17 mouse cellular contexts compared by ENCODE assay signal in the genomic region with DNA sequence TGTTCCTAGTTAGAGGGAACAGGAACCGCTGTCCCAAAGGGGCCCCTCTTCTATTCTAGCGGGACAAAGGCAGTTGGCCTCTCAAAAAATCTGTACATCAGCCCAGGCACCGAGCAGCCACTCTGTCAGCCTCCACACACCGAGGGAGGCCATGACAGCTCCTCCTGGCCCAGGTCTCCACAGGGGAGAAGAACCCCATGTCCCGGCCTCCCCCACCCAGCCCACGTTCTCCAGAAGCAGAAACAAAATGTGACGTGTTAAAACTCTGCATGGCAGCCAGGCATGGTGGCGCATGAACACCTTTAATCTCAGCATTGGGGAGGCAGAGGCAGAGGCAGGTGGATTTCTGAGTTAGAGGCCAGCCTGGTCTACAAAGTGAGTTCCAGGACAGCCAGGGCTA. TPM values are rescaled to one million over a fixed set of nuclear protein-coding genes. Genes with fewer than 3 reads are reported as not detected.
DNase-seq lines count a peak whose midpoint lies in the region; ATAC-seq and TF ChIP-seq lines count a peak whose summit lies in the region.
"Had no signal": no experiment of that assay in that cellular context is flagged by ENCODE, and none has a peak within 500 bp of the region (broad histone marks: within the 10 kb centered on the region; RNA-seq: fewer than 3 reads in every experiment).

No protein-coding gene starts in this region.

- H3K36me3 ChIP-seq in heart, adult 2 months (ENCODE audit: control insufficient read depth, insufficient read depth, low read length): peaks cover 47% of the 10 kb centered on the region
- H3K36me3 ChIP-seq in heart, embryonic 11.5 days (ENCODE audit: control insufficient read depth, insufficient read depth, low read length): no peaks in the 10 kb centered on the region
- H3K36me3 ChIP-seq in kidney, embryonic 16.5 days (ENCODE audit: insufficient read depth, low read length): no peaks in the 10 kb centered on the region
- no peaks in the 10 kb centered on the region for H3K36me3 ChIP-seq in kidney, embryonic 14.5 days (ENCODE audit: control insufficient read depth, insufficient read depth, low read length)
- H3K36me3 ChIP-seq in ES-Bruce4 (ENCODE audit: control insufficient read depth, insufficient read depth, low read length, poor library complexity, severe bottlenecking): 0 out of 2 replicates have a peak, but pooled peaks cover 2% of the 10 kb centered on the region
- no peaks in the 10 kb centered on the region for H3K36me3 ChIP-seq in limb, embryonic 10.5 days
- H3K36me3 ChIP-seq: forebrain, embryonic 15.5 days; G1E; limb, embryonic 13.5 days; liver, embryonic 15.5 days; neural tube, embryonic 13.5 days had no signal

- H3K79me2 ChIP-seq in heart, adult 2 months (replicated peaks; ENCODE audit: control insufficient read depth, insufficient read depth, low read length): no peaks in the 10 kb centered on the region

- no peak overlapping the region for H3K9ac ChIP-seq in heart, adult 2 months (ENCODE audit: low read depth, low read length)
- no peak overlapping the region for H3K9ac ChIP-seq in heart, embryonic 11.5 days (ENCODE audit: low read depth, low read length)
- no peak overlapping the region for H3K9ac ChIP-seq in kidney, embryonic 16.5 days (replicated peaks; ENCODE audit: low read length)
- no peak overlapping the region for H3K9ac ChIP-seq in kidney, embryonic 14.5 days (ENCODE audit: low read depth, low read length)
- no peak overlapping the region for H3K9ac ChIP-seq in ES-Bruce4 (ENCODE audit: low read depth, poor library complexity, severe bottlenecking)
- H3K9ac ChIP-seq: forebrain, embryonic 15.5 days; limb, embryonic 13.5 days; liver, embryonic 15.5 days; neural tube, embryonic 13.5 days had no signal

- no peak for TF ChIP-seq CTCF in heart, adult 2 months (IDR thresholded peaks at IDR 0.05)
- TF ChIP-seq CTCF in ES-Bruce4 (IDR thresholded peaks at IDR 0.05; ENCODE audit: low read depth, low read length): no peak

- WGBS in heart, adult 2 months: 55% methylated on average over 8 of the region's 8 CpGs
- WGBS in heart, embryonic 11.5 days (ENCODE audit: insufficient replicate concordance): 73% methylated on average over 8 of the region's 8 CpGs
- WGBS in kidney, embryonic 16.5 days: 74% methylated on average over 8 of the region's 8 CpGs
- 85% methylated on average over 8 of the region's 8 CpGs for WGBS in kidney, embryonic 14.5 days
- WGBS in limb, embryonic 10.5 days: 87% methylated on average over 8 of the region's 8 CpGs

- TF ChIP-seq EP300 in heart, adult 2 months (IDR thresholded peaks at IDR 0.05; ENCODE audit: insufficient read depth, low read depth, low read length): no peak
- TF ChIP-seq EP300 in ES-Bruce4 (IDR thresholded peaks at IDR 0.05; ENCODE audit: insufficient read depth, low read depth, low read length): no peak

- H3K4me3 ChIP-seq in heart, adult 2 months: no peak overlapping the region
- no peak overlapping the region for H3K4me3 ChIP-seq in heart, embryonic 11.5 days (ENCODE audit: low read depth, low read length)
- H3K4me3 ChIP-seq in kidney, embryonic 16.5 days (ENCODE audit: low read length): no peak overlapping the region
- no peak overlapping the region for H3K4me3 ChIP-seq in kidney, embryonic 14.5 days (ENCODE audit: low read length)
- no peak overlapping the region for H3K4me3 ChIP-seq in ES-Bruce4 (ENCODE audit: low read depth, low read length)
- no peak overlapping the region for H3K4me3 ChIP-seq in limb, embryonic 10.5 days
- H3K4me3 ChIP-seq: forebrain, embryonic 15.5 days; limb, embryonic 13.5 days; liver, embryonic 15.5 days; neural tube, embryonic 13.5 days had no signal

- peaks cover 39% of the 10 kb centered on the region for H3K4me1 ChIP-seq in heart, adult 2 months (ENCODE audit: control insufficient read depth, insufficient read depth, low read length)
- H3K4me1 ChIP-seq in heart, embryonic 11.5 days (ENCODE audit: control insufficient read depth, insufficient read depth, low read length): peaks cover 17% of the 10 kb centered on the region
- H3K4me1 ChIP-seq in kidney, embryonic 16.5 days (ENCODE audit: insufficient read depth, low read length): peaks cover 15% of the 10 kb centered on the region
- peaks cover 14% of the 10 kb centered on the region for H3K4me1 ChIP-seq in kidney, embryonic 14.5 days (ENCODE audit: control insufficient read depth, insufficient read depth, low read length)
- peaks cover 10% of the 10 kb centered on the region for H3K4me1 ChIP-seq in ES-Bruce4 (ENCODE audit: control insufficient read depth, insufficient read depth, low read length)
- peaks cover 30% of the 10 kb centered on the region for H3K4me1 ChIP-seq in limb, embryonic 10.5 days

- intact Hi-C loops in heart, adult 2 months (cut with DNase I): no loop called here

- H3K9me3 ChIP-seq in heart, embryonic 11.5 days (replicated peaks; ENCODE audit: control insufficient read depth, low read length): no peaks in the 10 kb centered on the region
- H3K9me3 ChIP-seq in kidney, embryonic 16.5 days (ENCODE audit: low read length): no peaks in the 10 kb centered on the region
- H3K9me3 ChIP-seq in kidney, embryonic 14.5 days (ENCODE audit: control insufficient read depth, low read length): no peaks in the 10 kb centered on the region
- H3K9me3 ChIP-seq in ES-Bruce4 (replicated peaks; ENCODE audit: control insufficient read depth, insufficient read depth, low read length, poor library complexity, severe bottlenecking): no peaks in the 10 kb centered on the region
- no peaks in the 10 kb centered on the region for H3K9me3 ChIP-seq in limb, embryonic 10.5 days (replicated peaks)
- H3K9me3 ChIP-seq: forebrain, embryonic 15.5 days; G1E; limb, embryonic 13.5 days; liver, embryonic 15.5 days; neural tube, embryonic 13.5 days had no signal

- H3K27me3 ChIP-seq in heart, adult 2 months (ENCODE audit: control insufficient read depth, insufficient read depth, low read length): no peaks in the 10 kb centered on the region
- H3K27me3 ChIP-seq in heart, embryonic 11.5 days (ENCODE audit: control insufficient read depth, insufficient read depth, low read length): no peaks in the 10 kb centered on the region
- H3K27me3 ChIP-seq in kidney, embryonic 16.5 days (ENCODE audit: insufficient read depth, low read length): no peaks in the 10 kb centered on the region
- no peaks in the 10 kb centered on the region for H3K27me3 ChIP-seq in kidney, embryonic 14.5 days (ENCODE audit: control insufficient read depth, insufficient read depth, low read length)
- H3K27me3 ChIP-seq in ES-Bruce4 (ENCODE audit: control insufficient read depth, insufficient read depth, low read length, poor library complexity, severe bottlenecking): no peaks in the 10 kb centered on the region
- no peaks in the 10 kb centered on the region for H3K27me3 ChIP-seq in limb, embryonic 10.5 days (ENCODE audit: low read depth, poor library complexity, severe bottlenecking)
- H3K27me3 ChIP-seq: forebrain, embryonic 15.5 days; limb, embryonic 13.5 days; liver, embryonic 15.5 days; neural tube, embryonic 13.5 days had no signal

- peak overlapping the region; percentile 68 for H3K27ac ChIP-seq in heart, adult 2 months
- no peak overlapping the region for H3K27ac ChIP-seq in heart, embryonic 11.5 days (ENCODE audit: low read depth, low read length)
- 0 out of 2 replicates have a peak overlapping the region, but pooled peaks have one; percentile 20 for H3K27ac ChIP-seq in kidney, embryonic 16.5 days (ENCODE audit: low read length)
- no peak overlapping the region for H3K27ac ChIP-seq in kidney, embryonic 14.5 days (ENCODE audit: low read depth, low read length)
- peak overlapping the region; percentile 34 for H3K27ac ChIP-seq in ES-Bruce4 (ENCODE audit: insufficient read depth, low read length)
- H3K27ac ChIP-seq in limb, embryonic 10.5 days: peak overlapping the region; percentile 56; the same call in 1 of the 2 replicates
- H3K27ac ChIP-seq: forebrain, embryonic 15.5 days; limb, embryonic 13.5 days; macrophage; neural tube, embryonic 13.5 days had no signal

- no peak for DNase-seq in heart, adult 2 months
- DNase-seq in limb, embryonic 10.5 days (ENCODE audit: low spot score): no peak
- DNase-seq in embryo, embryonic 11 days: no peak
- DNase-seq: cerebellum, postnatal 14 days had no signal

- no peak for TF ChIP-seq POLR2A in heart, adult 2 months (IDR thresholded peaks at IDR 0.05; ENCODE audit: insufficient read depth, low read depth, low read length)
- TF ChIP-seq POLR2A in ES-Bruce4 (IDR thresholded peaks at IDR 0.05; ENCODE audit: insufficient read depth, low read length): no peak

- no peak for ATAC-seq in heart, embryonic 11.5 days (replicated peaks; ENCODE audit: insufficient number of reproducible peaks, low FRiP score, low TSS enrichment)
- no peak for ATAC-seq in kidney, embryonic 16.5 days (ENCODE audit: low FRiP score, low TSS enrichment)
- no peak for ATAC-seq in kidney, embryonic 14.5 days (ENCODE audit: low FRiP score, low TSS enrichment)
- ATAC-seq: forebrain, embryonic 15.5 days; hindbrain, embryonic 16.5 days; intestine, postnatal 0 days had no signal

- no peak overlapping the region for H3K4me2 ChIP-seq in heart, embryonic 11.5 days
- H3K4me2 ChIP-seq in kidney, embryonic 16.5 days (replicated peaks; ENCODE audit: low read depth, low read length): no peak overlapping the region
- H3K4me2 ChIP-seq in kidney, embryonic 14.5 days (replicated peaks; ENCODE audit: low read depth, low read length): no peak overlapping the region
- H3K4me2 ChIP-seq: forebrain, embryonic 15.5 days; limb, embryonic 13.5 days; liver, embryonic 15.5 days; midbrain, embryonic 11.5 days; neural tube, embryonic 13.5 days had no signal

RNA-seq across cellular contexts. Expression of gene Tex2, which starts 51.5 kb away (rescaled TPM):
- total RNA-seq in heart, adult 2 months (2021): 10 to 100 TPM; 42.5 to 46.8 TPM
- polyA plus RNA-seq in heart, adult 2 months (2012; rRNA removed): 17.2 and 27.1 TPM in 2 replicates
- polyA plus RNA-seq in heart, embryonic 11.5 days (2014; fragmentation: Nextera tagmentation; extraction: Ambion mirVana): 12.3 and 14.9 TPM in 2 replicates
- 9.6 and 10.3 TPM in 2 replicates for polyA plus RNA-seq in kidney, embryonic 16.5 days (2015; fragmentation: Nextera tagmentation; extraction: Ambion mirVana)
- polyA plus RNA-seq in kidney, embryonic 14.5 days (2014; fragmentation: Nextera tagmentation; extraction: Ambion mirVana): 5.0 and 9.7 TPM in 2 replicates
- polyA plus RNA-seq in ES-Bruce4 (2011; ENCODE audit: insufficient read depth, insufficient read length, low read depth, missing spikeins): 28.8 and 31.3 TPM in 2 replicates
- 6.9 and 7.2 TPM in 2 replicates for polyA plus RNA-seq in limb, embryonic 10.5 days (2016; fragmentation: Nextera tagmentation; extraction: Ambion mirVana)

Comparison
In these comparisons a context has a peak if more than half of its experiments do, and no peak if none do; other contexts are left out.
1. H3K27ac ChIP-seq: peak in heart, adult 2 months (single experiment), kidney, embryonic 16.5 days (single experiment), ES-Bruce4 (single experiment) and limb, embryonic 10.5 days (single experiment); none in heart, embryonic 11.5 days (single experiment) and kidney, embryonic 14.5 days (single experiment).